Mouse (Mus musculus) neural tube, embryonic 14.5 days (tissue): ENCODE results near the gene Map1b. TPM values are rescaled to one million over a fixed set of nuclear protein-coding genes. Genes with fewer than 3 reads are reported as not detected.

Source experiments
- ATAC-seq: fragments of 200-750 bp; cut with Nextera tagmentation; 2 replicates; pipeline ENCODE4 v1.8.0; 2017; ENCODE audit warnings: low read depth, mild to moderate bottlenecking, moderate TSS enrichment, moderate library complexity
- H3K27ac ChIP-seq: fragments of 300-500 bp; sonication (generic); 2 replicates; pipeline ENCODE4 v1.5.1; 2014; ENCODE audit warnings: low read depth, mild to moderate bottlenecking, control low read depth, low read length, moderate library complexity, mixed read lengths
- H3K27me3 ChIP-seq: fragments of 300-500 bp; sonication (generic); 2 replicates; pipeline ENCODE4 v1.6.1; 2014; ENCODE audit warnings: low read length; ENCODE audit not compliant: control insufficient read depth, insufficient read depth
- H3K36me3 ChIP-seq: fragments of 300-500 bp; sonication (generic); 2 replicates; pipeline ENCODE4 v1.6.1; 2014; ENCODE audit warnings: low read length, mixed read lengths; ENCODE audit not compliant: control insufficient read depth, insufficient read depth
- H3K4me1 ChIP-seq: fragments of 300-500 bp; sonication (generic); 2 replicates; pipeline ENCODE4 v1.6.1; 2014; ENCODE audit warnings: low read length; ENCODE audit not compliant: control insufficient read depth, insufficient read depth
- H3K4me2 ChIP-seq: fragments of 300-500 bp; sonication (generic); 2 replicates; pipeline ENCODE4 v1.6.1; 2014; ENCODE audit warnings: mild to moderate bottlenecking, low read depth, low read length, control low read depth
- H3K4me3 ChIP-seq: fragments of 300-500 bp; sonication (generic); 2 replicates; pipeline ENCODE4 v1.5.1; 2014; ENCODE audit warnings: low read depth, low read length, control low read depth, mixed read lengths
- H3K9ac ChIP-seq: fragments of 300-500 bp; sonication (generic); replicated peaks from 2 replicates; pipeline ENCODE4 v1.6.1; 2014; ENCODE audit warnings: low read depth, mild to moderate bottlenecking, control low read depth, low read length, mixed read lengths
- H3K9me3 ChIP-seq: fragments of 300-500 bp; sonication (generic); 2 replicates; pipeline ENCODE4 v1.6.1; 2016; ENCODE audit warnings: low read length; ENCODE audit not compliant: control insufficient read depth
- WGBS: fragments of 180-500 bp; shearing (Covaris S2); extraction: QIAGEN DNeasy Blood & Tissue Kit; methylation state at CpG from one replicate; pipeline ENCODE4 v1.1.7; 2014; 5-methylcytosine and 5-hydroxymethylcytosine counted together
- polyA plus RNA-seq: library from polyadenylated mRNA; unstranded; fragments of >200 nt; fragmentation: Nextera tagmentation; extraction: Ambion mirVana; gene quantifications from 2 replicates; pipeline ENCODE4 v1.2.1, GENCODE M21; 2014

The Map1b gene
- polyA plus RNA-seq, 1 experiment from 2014 or later: 2,267 TPM

DNA sequence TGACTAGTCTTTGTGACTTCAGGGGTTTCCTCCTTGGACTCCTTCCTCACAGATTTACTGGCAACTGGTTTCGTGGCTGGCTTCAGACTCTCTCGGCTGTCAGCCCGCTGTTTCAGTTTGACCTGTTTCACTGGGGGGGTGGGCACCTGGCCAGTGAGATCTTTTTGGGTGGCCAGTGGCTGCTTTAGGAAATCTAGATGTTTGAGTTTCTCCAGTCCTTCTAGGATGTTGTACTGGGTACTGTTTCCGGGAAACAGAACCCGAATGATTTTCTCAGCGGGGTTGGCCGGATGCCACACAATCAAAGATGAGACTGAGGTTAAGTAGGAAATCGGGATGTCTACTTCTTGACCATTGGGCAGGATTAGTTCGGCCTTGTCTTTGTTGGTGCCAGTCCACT, 81.8 kb downstream of the Map1b start:
- no peak overlapping the region for H3K9ac ChIP-seq
- H3K36me3 ChIP-seq: peaks cover 81% of the 10 kb centered on the region
- no peak overlapping the region for H3K4me3 ChIP-seq
- no peak overlapping the region for H3K4me2 ChIP-seq
- ATAC-seq: no peak
- 95% methylated on average over 9 of the region's 9 CpGs for WGBS
- no peaks in the 10 kb centered on the region for H3K4me1 ChIP-seq
- H3K27me3 ChIP-seq: no peaks in the 10 kb centered on the region
- H3K9me3 ChIP-seq: no peaks in the 10 kb centered on the region
- no peak overlapping the region for H3K27ac ChIP-seq

DNA sequence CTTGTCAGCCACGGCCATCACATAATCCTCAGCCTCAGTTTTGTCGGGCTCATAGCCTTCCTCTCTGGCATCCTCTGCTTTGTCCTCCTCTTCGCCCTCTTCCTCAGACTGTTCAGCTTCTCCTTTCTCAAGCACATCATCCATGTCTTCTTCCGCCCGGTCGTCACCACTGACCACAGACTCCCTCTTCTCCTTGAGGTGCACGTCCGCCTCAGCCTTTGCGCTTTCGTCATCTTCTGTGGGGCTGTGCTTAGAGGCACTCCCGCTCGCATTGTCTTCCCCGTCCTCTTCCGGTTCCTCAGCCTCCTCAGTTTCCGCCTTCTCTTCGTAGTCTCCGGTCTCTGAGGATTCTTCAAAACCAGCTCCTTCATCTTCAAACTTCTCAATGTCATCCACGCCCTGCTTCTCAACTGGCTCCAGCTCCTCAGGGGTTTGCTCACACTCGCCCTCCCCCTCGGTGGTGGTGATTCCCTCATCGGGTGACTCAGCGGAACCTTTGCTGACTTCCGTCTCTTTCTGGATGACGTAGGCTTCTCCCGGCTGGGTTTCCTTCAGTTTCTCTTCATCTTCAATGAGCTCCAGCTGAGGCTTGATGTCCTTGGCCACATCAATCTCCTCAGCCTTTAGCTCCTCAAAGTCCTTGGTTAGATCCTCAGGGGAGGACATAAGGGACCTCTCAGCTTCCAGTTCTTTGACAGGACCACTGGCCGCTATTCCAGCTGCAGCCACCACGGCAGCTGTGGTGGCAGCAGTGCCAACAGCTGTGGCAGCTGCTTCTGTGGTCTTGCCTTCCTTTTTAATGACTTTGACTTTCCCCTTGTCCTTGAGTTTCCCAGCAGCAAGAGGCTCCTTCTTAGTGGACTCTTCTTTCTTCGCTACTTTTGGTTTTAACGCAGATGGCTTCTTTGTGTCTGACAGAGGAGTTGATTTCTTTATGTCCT, 83.0 kb downstream of the Map1b start:
- Histone ChIP-seq H3K36me3 (peaks cover 88% of the 10 kb centered on the region), H3K9me3 (no peaks in the 10 kb centered on the region), H3K27me3 (no peaks in the 10 kb centered on the region), H3K4me2 (no peak overlapping the region), H3K9ac (no peak overlapping the region), H3K4me1 (no peaks in the 10 kb centered on the region), H3K27ac (no peak overlapping the region), H3K4me3 (no peak overlapping the region)
- no peak for ATAC-seq
- 97% methylated on average over 29 of the region's 29 CpGs for WGBS

DNA sequence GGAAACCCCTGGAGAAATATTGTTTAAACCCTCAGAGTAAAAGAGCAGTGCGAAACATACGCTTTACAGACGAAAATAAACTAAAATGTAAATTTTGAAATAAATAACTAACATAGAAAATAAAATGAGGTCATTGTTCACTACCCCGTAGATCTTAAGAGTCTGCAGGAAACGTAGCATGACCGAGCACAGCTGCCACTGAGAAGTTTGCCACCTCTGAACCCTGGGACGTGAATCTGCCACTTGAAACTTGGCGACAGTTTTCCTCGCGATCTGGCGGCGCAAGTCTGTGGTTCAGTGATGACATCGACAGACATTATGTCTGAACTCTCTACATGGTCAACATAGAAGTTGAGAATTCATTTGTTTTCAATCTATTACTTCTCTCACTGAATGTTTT, 92.8 kb downstream of the Map1b start:
- H3K36me3 ChIP-seq: peaks cover 55% of the 10 kb centered on the region
- no peak overlapping the region for H3K9ac ChIP-seq
- WGBS: 59% methylated on average over 13 of the region's 13 CpGs
- no peaks in the 10 kb centered on the region for H3K9me3 ChIP-seq
- no peak for ATAC-seq
- no peaks in the 10 kb centered on the region for H3K4me1 ChIP-seq
- no peak overlapping the region for H3K27ac ChIP-seq
- H3K4me2 ChIP-seq: no peak overlapping the region
- H3K4me3 ChIP-seq: no peak overlapping the region
- no peaks in the 10 kb centered on the region for H3K27me3 ChIP-seq

DNA sequence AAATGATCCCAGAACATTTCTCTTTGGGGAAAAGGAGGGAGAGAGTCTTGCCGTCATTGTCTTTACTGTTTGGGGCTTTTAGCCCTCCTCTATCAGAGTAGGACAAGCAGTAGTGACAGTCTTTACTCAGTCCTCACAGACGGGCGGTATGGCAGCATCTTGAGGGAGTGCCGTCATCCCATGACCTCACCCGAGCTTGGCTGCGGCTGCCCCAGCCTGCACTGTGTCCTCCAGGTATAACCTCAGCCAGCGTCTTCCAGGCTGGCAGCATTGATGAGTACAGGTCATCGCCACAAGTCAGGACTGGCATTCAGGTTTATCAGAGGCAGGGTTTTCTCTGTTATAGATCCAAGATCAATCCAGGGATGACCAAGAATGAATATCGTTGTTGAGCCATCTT, 99.7 kb downstream of the Map1b start:
- H3K4me1 ChIP-seq: peaks cover 13% of the 10 kb centered on the region; the same call in 1 of the 2 replicates
- H3K4me3 ChIP-seq: no peak overlapping the region
- no peak overlapping the region for H3K27ac ChIP-seq
- no peaks in the 10 kb centered on the region for H3K27me3 ChIP-seq
- H3K4me2 ChIP-seq: no peak overlapping the region
- H3K36me3 ChIP-seq: peaks cover 2% of the 10 kb centered on the region; the same call in 1 of the 2 replicates
- no peak for ATAC-seq
- H3K9me3 ChIP-seq: no peaks in the 10 kb centered on the region
- H3K9ac ChIP-seq: no peak overlapping the region
- 84% methylated on average over 9 of the region's 9 CpGs for WGBS

GRCm38 (mm10) chr13:99414352-99414742, 102.0 kb downstream of the Map1b start:
- Histone ChIP-seq H3K27ac (no peak overlapping the region), H3K9ac (no peak overlapping the region), H3K4me2 (no peak overlapping the region), H3K27me3 (no peaks in the 10 kb centered on the region), H3K4me1 (peaks cover 13% of the 10 kb centered on the region; the same call in 1 of the 2 replicates), H3K9me3 (no peaks in the 10 kb centered on the region), H3K4me3 (no peak overlapping the region), H3K36me3 (no peaks in the 10 kb centered on the region)
- WGBS: 40% methylated on average over 10 of the region's 10 CpGs
- ATAC-seq: no peak

DNA sequence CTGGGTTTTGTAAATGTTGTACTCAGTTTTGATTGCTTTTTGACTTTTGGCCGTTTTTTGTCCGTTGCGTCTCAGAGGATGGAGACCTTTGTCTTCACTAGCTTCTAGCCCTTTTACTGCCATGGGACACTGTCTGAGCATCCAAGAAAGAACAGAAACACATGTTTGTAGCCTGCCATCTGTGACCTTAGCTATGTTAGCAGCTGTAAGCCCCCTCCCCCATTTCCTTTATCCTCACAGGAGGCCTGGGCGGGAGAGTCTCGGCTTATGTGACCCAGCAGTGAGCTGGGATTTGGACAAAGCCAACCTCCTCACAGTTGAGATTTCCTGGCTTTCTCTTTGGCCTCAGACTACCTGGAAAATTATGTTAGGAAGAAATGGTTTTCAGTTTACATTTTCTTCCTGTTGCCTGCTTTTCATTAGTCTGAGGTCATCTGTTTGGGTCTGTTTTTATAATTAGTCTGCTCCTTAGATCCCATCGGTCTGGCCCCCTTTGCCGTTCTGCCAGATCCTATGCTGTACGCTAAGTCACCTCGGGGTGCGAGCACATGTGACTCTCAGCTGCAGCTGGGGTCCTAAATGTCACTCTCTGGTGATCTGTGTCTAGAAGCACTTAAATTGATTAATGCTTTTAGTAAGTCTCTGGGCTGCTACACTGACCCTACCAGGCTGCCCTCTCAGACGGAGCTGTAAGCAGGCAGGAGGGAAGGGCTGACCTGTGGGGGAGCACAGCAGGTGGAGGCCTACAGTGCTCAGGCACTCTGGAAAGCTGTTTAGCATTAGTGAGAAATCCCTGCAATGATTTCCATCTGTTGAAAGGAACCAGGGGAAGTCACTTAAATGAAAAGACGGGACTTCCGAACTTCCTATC, 102.6 kb downstream of the Map1b start:
- H3K4me1 ChIP-seq: peaks cover 13% of the 10 kb centered on the region; the same call in 1 of the 2 replicates
- H3K9me3 ChIP-seq: no peaks in the 10 kb centered on the region
- no peak overlapping the region for H3K4me2 ChIP-seq
- 25% methylated on average over 13 of the region's 13 CpGs for WGBS
- H3K27me3 ChIP-seq: no peaks in the 10 kb centered on the region
- H3K36me3 ChIP-seq: no peaks in the 10 kb centered on the region
- H3K9ac ChIP-seq: no peak overlapping the region
- no peak overlapping the region for H3K4me3 ChIP-seq
- no peak overlapping the region for H3K27ac ChIP-seq
- ATAC-seq: peak; percentile 36; the same call in 1 of the 2 replicates

- Histone ChIP-seq H3K9me3 (no peaks in the 10 kb centered on the region), H3K4me2 (no peak overlapping the region), H3K4me1 (peaks cover 13% of the 10 kb centered on the region; the same call in 1 of the 2 replicates), H3K9ac (no peak overlapping the region), H3K27ac (peak overlapping the region; percentile 52; the same call in 1 of the 2 replicates), H3K27me3 (no peaks in the 10 kb centered on the region), H3K4me3 (no peak overlapping the region), H3K36me3 (no peaks in the 10 kb centered on the region)
- 32% methylated on average over 11 of the region's 11 CpGs for WGBS
- ATAC-seq: 0 out of 2 replicates have a peak, but pooled peaks have one; percentile 22
These were observed 103.8 kb downstream of the Map1b start for GRCm38 (mm10) chr13:99412477-99413080.

DNA sequence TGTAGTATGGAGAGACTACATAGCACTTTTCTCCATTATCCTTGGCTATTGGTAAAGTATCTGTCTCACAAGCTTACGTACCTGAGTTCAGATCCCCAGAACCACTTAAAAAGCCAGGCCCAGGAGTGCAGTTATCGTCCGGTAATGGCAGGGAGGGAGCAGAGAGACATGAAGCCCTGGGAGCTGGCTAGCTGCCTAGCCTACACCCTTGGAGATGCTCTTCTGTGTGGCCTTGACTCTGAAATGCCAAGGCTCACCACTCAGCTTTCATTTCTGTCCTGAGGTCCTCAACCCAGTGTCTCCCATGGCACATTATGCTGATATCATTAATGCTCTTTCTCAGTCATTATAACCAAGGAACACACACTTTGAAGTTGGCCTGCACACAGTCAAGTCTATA, 104.6 kb downstream of the Map1b start:
- no peak overlapping the region for H3K4me3 ChIP-seq
- no peak overlapping the region for H3K4me2 ChIP-seq
- no peaks in the 10 kb centered on the region for H3K36me3 ChIP-seq
- H3K9me3 ChIP-seq: no peaks in the 10 kb centered on the region
- no peak for ATAC-seq
- H3K27me3 ChIP-seq: no peaks in the 10 kb centered on the region
- 83% methylated on average over 3 of the region's 3 CpGs for WGBS
- no peak overlapping the region for H3K9ac ChIP-seq
- H3K4me1 ChIP-seq: peaks cover 13% of the 10 kb centered on the region; the same call in 1 of the 2 replicates
- no peak overlapping the region for H3K27ac ChIP-seq
